Mouse (Mus musculus): Measurements from ENCODE around the gene Trim7.

GRCm38 (mm10) chr11:48853474-48854180 lies 27.7 kb downstream of the Trim7 start:
- TF ChIP-seq GATA1 (IDR thresholded peaks at IDR 0.05; ENCODE audit: low read length) = no peak
- no peak for TF ChIP-seq TAL1 (IDR thresholded peaks at IDR 0.05; ENCODE audit: low read length)

All from erythroblast, embryonic 14.5 days (primary cell).